17 mouse cellular contexts compared by ENCODE assay signal in the genomic region with DNA sequence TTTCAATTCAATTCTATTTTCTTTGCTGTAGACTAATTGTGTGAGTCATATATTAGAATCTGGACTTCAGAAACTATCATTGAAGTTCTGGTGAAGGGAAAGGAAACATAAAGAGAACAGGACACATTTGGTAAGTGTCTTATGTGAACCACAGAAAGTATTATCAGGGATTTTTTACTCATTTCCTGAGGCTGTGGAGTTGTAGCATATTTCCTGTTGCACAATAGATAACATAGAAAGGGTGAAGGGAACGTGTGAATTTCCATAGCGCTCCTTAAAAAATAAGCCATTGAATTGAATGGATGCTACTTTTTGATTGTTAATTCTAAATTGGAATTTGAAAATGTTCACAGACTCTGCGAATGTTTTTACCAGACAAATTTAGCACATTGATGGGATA.
"Had no signal": no experiment of that assay in that cellular context is flagged by ENCODE, and none has a peak within 500 bp of the region (broad histone marks: within the 10 kb centered on the region; RNA-seq: fewer than 3 reads in every experiment).

No protein-coding gene starts in this region.

- H3K4me3 ChIP-seq: lung, embryonic 15.5 days; megakaryocyte, embryonic 14.5 days; midbrain, embryonic 13.5 days; midbrain, embryonic 15.5 days; neural tube, embryonic 13.5 days; neural tube, embryonic 15.5 days had no signal

- H3K27ac ChIP-seq: lung, embryonic 15.5 days; macrophage; midbrain, embryonic 13.5 days; midbrain, embryonic 15.5 days; neural tube, embryonic 13.5 days; neural tube, embryonic 15.5 days had no signal

- DNase-seq: liver, postnatal 0 days; lung, adult 2 months; lung, postnatal 14 days; lung, postnatal 36 days; right cerebral cortex, postnatal 25 days; right cerebral cortex, postnatal 4 days; spleen, adult 18-20 months; thymus, adult 18-20 months; thymus, postnatal 14 days; thymus, postnatal 36 days had no signal
